Mouse (Mus musculus) MEL (cell line): ENCODE results near the gene Slc29a4.

Source experiments
- CTCF ChIP-seq, 3 experiments: IDR thresholded peaks in 2 of 3; conservative IDR thresholded peaks in 1 of 3; 2 replicates each; pipeline ENCODE4 v1.5.1; 2011 to 2012; ENCODE audit warnings: low read length in 3 of 3, low read depth in 2 of 3, mild to moderate bottlenecking in 2 of 3, improper control_type of control experiment in 1 of 3, inconsistent platforms in 1 of 3, mixed read lengths in 1 of 3, moderate library complexity in 1 of 3; ENCODE audit not compliant: control insufficient read depth in 1 of 3, insufficient read depth in 1 of 3, poor library complexity in 1 of 3, severe bottlenecking in 1 of 3
- ELF1 ChIP-seq: IDR thresholded peaks from 2 replicates; pipeline ENCODE4 v1.6.1; 2014; ENCODE audit warnings: low read depth, mild to moderate bottlenecking, inconsistent platforms, low read length, improper control_type of control experiment, moderate library complexity
- EP300 ChIP-seq, 2 experiments: IDR thresholded peaks; 2 replicates each; pipeline ENCODE4 v1.6.1; 2011; ENCODE audit warnings: improper control_type of control experiment in 2 of 2, low read length in 2 of 2, low read depth in 1 of 2, mild to moderate bottlenecking in 1 of 2
- ETS1 ChIP-seq: IDR thresholded peaks from 2 replicates; pipeline ENCODE4 v1.6.1; 2012; ENCODE audit warnings: low read depth, mild to moderate bottlenecking, inconsistent platforms, low read length, improper control_type of control experiment, moderate library complexity
- GATA1 ChIP-seq: IDR thresholded peaks from 2 replicates; pipeline ENCODE4 v1.6.1; 2011; ENCODE audit warnings: low read depth, low read length, improper control_type of control experiment
- JUND ChIP-seq: IDR thresholded peaks from 2 replicates; pipeline ENCODE4 v1.6.1; 2011; ENCODE audit warnings: low read depth, mild to moderate bottlenecking, improper control_type of control experiment, low read length
- KAT2A ChIP-seq: conservative IDR thresholded peaks from 2 replicates; pipeline ENCODE4 v1.6.1; 2012; ENCODE audit warnings: low read depth, low read length, improper control_type of control experiment, inconsistent platforms
- MAX ChIP-seq: IDR thresholded peaks from 2 replicates; pipeline ENCODE4 v1.6.1; 2011; ENCODE audit warnings: low read length, improper control_type of control experiment
- MXI1 ChIP-seq: IDR thresholded peaks from 2 replicates; pipeline ENCODE4 v1.6.1; 2011; ENCODE audit warnings: mild to moderate bottlenecking, low read depth, low read length, improper control_type of control experiment
- POLR2A ChIP-seq, 2 experiments: IDR thresholded peaks; 2 replicates each; pipeline ENCODE4 v1.6.1; 2011 to 2012; ENCODE audit warnings: low read length in 2 of 2, mild to moderate bottlenecking in 2 of 2, control low read depth in 1 of 2, improper control_type of control experiment in 1 of 2, low read depth in 1 of 2, moderate library complexity in 1 of 2; ENCODE audit not compliant: control insufficient read depth in 1 of 2, insufficient read depth in 1 of 2, poor library complexity in 1 of 2
- UBTF ChIP-seq: IDR thresholded peaks from 2 replicates; pipeline ENCODE4 v1.6.1; 2012; ENCODE audit warnings: low read depth, mild to moderate bottlenecking, inconsistent platforms, low read length, improper control_type of control experiment, moderate library complexity, borderline replicate concordance; ENCODE audit not compliant: insufficient read depth
- USF1 ChIP-seq: IDR thresholded peaks from 2 replicates; pipeline ENCODE4 v1.6.1; 2014; ENCODE audit warnings: low read depth, mild to moderate bottlenecking, inconsistent platforms, low read length, improper control_type of control experiment, moderate library complexity
- ZC3H11A ChIP-seq: IDR thresholded peaks from 2 replicates; pipeline ENCODE4 v1.6.1; 2012; ENCODE audit warnings: low read depth, mild to moderate bottlenecking, inconsistent platforms, low read length, improper control_type of control experiment
- ZNF384 ChIP-seq: IDR thresholded peaks from 2 replicates; pipeline ENCODE4 v1.6.1; 2012; ENCODE audit warnings: low read depth, mild to moderate bottlenecking, inconsistent platforms, low read length, improper control_type of control experiment

DNA sequence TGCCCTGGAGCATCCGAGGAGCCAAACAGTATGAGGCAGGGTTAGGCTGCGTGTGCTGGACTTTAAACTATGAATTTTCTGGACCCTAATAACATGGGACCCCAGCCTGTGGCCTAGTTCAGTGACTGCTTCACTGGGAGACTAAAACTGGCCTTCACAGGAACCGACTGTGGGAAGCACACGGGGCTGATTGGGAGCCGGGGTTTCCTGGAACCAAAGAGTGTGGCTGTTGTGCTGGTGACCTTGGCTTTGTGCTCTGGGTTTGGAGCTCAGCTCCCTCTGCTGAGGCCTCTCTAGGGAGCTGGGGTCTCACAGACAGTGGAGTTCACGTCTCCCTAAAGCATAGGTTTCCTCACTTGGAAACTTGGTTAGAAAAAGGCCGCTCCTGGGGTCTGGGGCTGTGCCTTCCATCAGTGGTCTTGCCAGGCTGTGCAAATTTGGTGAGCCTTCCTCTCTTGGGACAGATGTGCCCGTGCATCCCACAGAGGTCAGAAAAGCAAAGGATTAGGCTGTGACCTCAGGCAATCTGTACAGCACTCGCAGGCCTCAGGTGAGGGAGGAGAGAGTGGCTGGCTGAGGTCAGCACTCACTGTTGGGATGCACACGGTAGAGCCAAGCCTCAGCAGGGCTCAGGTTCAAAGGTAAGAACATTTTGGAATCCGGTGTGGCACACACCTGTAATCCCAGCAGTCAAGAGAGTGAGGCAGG lies 23.6 kb upstream of the Slc29a4 start:
- TF ChIP-seq CTCF (IDR thresholded peaks at IDR 0.05 in 2 of 3, conservative IDR thresholded peaks at IDR 0.05 in 1 of 3; ENCODE audit: control insufficient read depth in 1 of 3, insufficient read depth in 1 of 3, low read depth in 2 of 3, low read length in 3 of 3, poor library complexity in 1 of 3, severe bottlenecking in 1 of 3) = no peak
- no peak for TF ChIP-seq ETS1
- no peak for TF ChIP-seq POLR2A (IDR thresholded peaks at IDR 0.05; ENCODE audit: control insufficient read depth in 1 of 2, insufficient read depth in 1 of 2, low read depth in 1 of 2, low read length in 2 of 2, poor library complexity in 1 of 2)
- no peak for TF ChIP-seq KAT2A
- TF ChIP-seq MXI1 = no peak
- no peak for TF ChIP-seq UBTF
- TF ChIP-seq GATA1 = no peak
- no peak for TF ChIP-seq MAX
- no peak for TF ChIP-seq ZC3H11A
- TF ChIP-seq EP300 (IDR thresholded peaks at IDR 0.05; ENCODE audit: low read depth in 1 of 2, low read length in 2 of 2) = no peak
- no peak for TF ChIP-seq USF1
- TF ChIP-seq ZNF384 = no peak
- no peak for TF ChIP-seq JUND
- no peak for TF ChIP-seq ELF1
